Mouse (Mus musculus) CH12.LX (cell line): Measurements from ENCODE around the gene Cldn34b1. TPM values are rescaled to one million over a fixed set of nuclear protein-coding genes. Genes with fewer than 3 reads are reported as not detected.
"Not testable (repeated sequence)": the region's sequence is repeated elsewhere in the genome, so short reads cannot be mapped to it uniquely, and the experiment has no call there.

Experiments used
- DNase-seq: peaks from one replicate; pipeline ENCODE4 v3.0.0-alpha.2; 2013; ENCODE audit errors: extremely low read depth
- H3K27ac ChIP-seq: 2 replicates; pipeline ENCODE4 v1.5.1; 2012; ENCODE audit warnings: low read depth, mild to moderate bottlenecking, control low read depth, moderate library complexity; ENCODE audit not compliant: insufficient read depth
- H3K27me3 ChIP-seq: replicated peaks from 2 replicates; pipeline ENCODE3; 2012; ENCODE audit warnings: inconsistent platforms
- H3K36me3 ChIP-seq, 2 experiments: replicated peaks in 1 of 2; 2 replicates each; pipeline versions ENCODE3 to v1.6.1; 2012; ENCODE audit warnings: inconsistent platforms in 1 of 2, low read length in 1 of 2, mild to moderate bottlenecking in 1 of 2, mixed read lengths in 1 of 2, moderate library complexity in 1 of 2; ENCODE audit not compliant: control insufficient read depth in 1 of 2, insufficient read depth in 1 of 2
- H3K4me1 ChIP-seq, 2 experiments: 2 replicates each; pipeline ENCODE4 v1.6.1; 2012; ENCODE audit warnings: inconsistent platforms in 1 of 2, moderate library complexity in 1 of 2; ENCODE audit not compliant: insufficient read depth in 2 of 2, control insufficient read depth in 1 of 2
- H3K4me2 ChIP-seq: 2 replicates; pipeline ENCODE4 v1.6.1; 2012; ENCODE audit warnings: low read depth, mild to moderate bottlenecking, control low read depth; ENCODE audit not compliant: poor library complexity, insufficient read depth, severe bottlenecking
- H3K4me3 ChIP-seq, 3 experiments: fragments of 150-350 bp in 1 of 3; sonication (generic) in 1 of 3; replicated peaks in 1 of 3; 2 replicates each; pipeline versions ENCODE3 to v1.5.1; 2011 to 2012; ENCODE audit warnings: low read depth in 2 of 3, low read length in 2 of 3, mild to moderate bottlenecking in 2 of 3, moderate library complexity in 2 of 3, control low read depth in 1 of 3, improper control_type of control experiment in 1 of 3, inconsistent platforms in 1 of 3, mixed read lengths in 1 of 3; ENCODE audit not compliant: poor library complexity in 1 of 3
- H3K79me2 ChIP-seq: replicated peaks from 2 replicates; pipeline ENCODE4 v1.6.1; 2012; ENCODE audit warnings: mild to moderate bottlenecking, moderate library complexity; ENCODE audit not compliant: control insufficient read depth, poor library complexity, insufficient read depth, severe bottlenecking; ENCODE audit errors: extremely low read depth
- H3K9ac ChIP-seq: 2 replicates; pipeline ENCODE4 v1.6.1; 2012; ENCODE audit warnings: low read depth, mild to moderate bottlenecking, control low read depth, moderate library complexity; ENCODE audit not compliant: insufficient read depth
- H3K9me3 ChIP-seq: replicated peaks from 2 replicates; pipeline ENCODE3; 2012; ENCODE audit warnings: low read length, inconsistent platforms, mixed read lengths
- dilution Hi-C: fragments of 300-500 bp; cut with MboI; formaldehyde crosslinking; loops from 2 replicates; pipeline ENCODE4 v1.14.3; 2020; ENCODE audit warnings: low sequenced_read_pairs; ENCODE audit not compliant: extremely low pct_unique_long_range_greater_than_20kb, extremely low pct_ligation_motif_present
- in situ Hi-C: fragments of 300-500 bp; cut with MboI; formaldehyde crosslinking; loops from 3 replicates; pipeline ENCODE4 v1.14.3; 2019; ENCODE audit warnings: low sequenced_read_pairs, low pct_ligation_motif_present, low pct_unique_long_range_greater_than_20kb, mixed read lengths
- polyA plus RNA-seq: library from polyadenylated mRNA; unstranded; fragments of >175 nt; gene quantifications from 2 replicates; pipeline ENCODE4 v1.2.1, GENCODE M21; 2012; ENCODE audit warnings: low read depth; ENCODE audit not compliant: insufficient read length
- total RNA-seq, 2 experiments: library from RNA; depleted of rRNA; stranded (reverse); fragments of 300-350 nt in 1 of 2; fragments of >200 nt in 1 of 2; gene quantifications; 2 replicates each; pipeline ENCODE4 v1.2.3; 2012 to 2014

The Cldn34b1 gene
- total RNA-seq (2012; rRNA removed): not detected in 2 replicates
- not detected in 2 replicates for total RNA-seq (2014; rRNA removed)
- polyA plus RNA-seq: not detected in 2 replicates

DNA sequence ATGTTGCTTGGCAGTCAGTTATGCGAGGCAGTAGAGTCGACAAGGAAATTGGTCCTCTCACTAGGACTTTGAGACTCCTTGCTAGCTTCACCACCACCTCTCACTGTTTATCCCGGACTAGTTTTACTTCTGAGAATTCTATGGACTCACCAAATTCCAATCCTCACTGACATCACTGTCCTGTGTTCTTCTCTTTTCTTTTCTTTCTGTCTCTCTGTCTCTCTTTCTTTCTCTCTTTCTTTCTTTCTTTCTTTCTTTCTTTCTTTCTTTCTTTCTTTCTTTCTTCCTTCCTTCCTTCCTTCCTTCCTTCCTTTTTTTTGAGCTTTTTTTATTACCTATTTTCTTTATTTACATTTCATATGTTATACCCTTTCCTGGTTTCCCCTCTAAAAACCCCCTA lies at the start of gene Cldn34b1:
Gene Cldn34b1, minus strand, starts transcription at position 101 of the 400 bp plus-strand sequence.
- H3K79me2 ChIP-seq, H3K27me3 ChIP-seq, H3K36me3 ChIP-seq, H3K9me3 ChIP-seq, H3K4me1 ChIP-seq, dilution Hi-C loops, H3K4me3 ChIP-seq, in situ Hi-C loops, DNase-seq, H3K4me2 ChIP-seq, H3K9ac ChIP-seq, H3K27ac ChIP-seq: not testable (repeated sequence)

DNA sequence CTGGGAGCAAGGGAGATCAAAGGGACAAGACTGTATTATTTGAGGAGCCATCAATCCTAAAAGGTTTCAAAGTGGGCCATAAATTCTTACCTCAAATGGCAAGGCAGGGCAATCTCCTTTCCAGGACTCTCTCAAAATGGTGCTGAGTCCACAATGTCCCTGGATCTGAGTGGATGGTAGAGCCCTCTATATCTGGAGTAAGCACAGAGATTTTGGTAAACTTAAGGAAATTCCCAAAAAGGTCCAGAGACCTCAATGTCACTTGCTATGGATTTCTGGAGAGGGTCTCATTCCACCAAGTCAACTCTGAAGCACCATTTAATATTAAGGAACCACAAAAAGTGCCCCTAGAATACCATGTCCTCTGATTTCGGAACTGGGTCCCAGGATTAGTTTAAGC lies 45.8 kb upstream of the Cldn34b1 start, which contains the start of gene Magea6:
Gene Magea6, minus strand, starts transcription at position 101 of the 400 bp plus-strand sequence.
- in situ Hi-C loops, DNase-seq, H3K4me2 ChIP-seq, dilution Hi-C loops, H3K79me2 ChIP-seq, H3K27me3 ChIP-seq, H3K9ac ChIP-seq, H3K9me3 ChIP-seq, H3K4me1 ChIP-seq, H3K36me3 ChIP-seq, H3K4me3 ChIP-seq, H3K27ac ChIP-seq: not testable (repeated sequence)

Other genes with a start within 250 kb of the Cldn34b1 start
- not detected in 2 replicates for gene Magea6, start 45.7 kb upstream of the Cldn34b1 start, total RNA-seq (2012; rRNA removed)
- gene Magea6, start 45.7 kb upstream of the Cldn34b1 start, total RNA-seq (2014; rRNA removed): not detected in 2 replicates
- not detected in 2 replicates for gene Magea6, start 45.7 kb upstream of the Cldn34b1 start, polyA plus RNA-seq
- not detected in 2 replicates for gene Magea3, start 59.2 kb upstream of the Cldn34b1 start, total RNA-seq (2012; rRNA removed)
- gene Magea3, start 59.2 kb upstream of the Cldn34b1 start, total RNA-seq (2014; rRNA removed): not detected in 2 replicates
- gene Magea3, start 59.2 kb upstream of the Cldn34b1 start, polyA plus RNA-seq: not detected in 2 replicates
- not detected in 2 replicates for gene Magea8, start 105.6 kb upstream of the Cldn34b1 start, total RNA-seq (2012; rRNA removed)
- not detected in 2 replicates for gene Magea8, start 105.6 kb upstream of the Cldn34b1 start, total RNA-seq (2014; rRNA removed)
- not detected in 2 replicates for gene Magea8, start 105.6 kb upstream of the Cldn34b1 start, polyA plus RNA-seq
- gene Magea5, start 172.9 kb upstream of the Cldn34b1 start, total RNA-seq (2012; rRNA removed): not detected in 2 replicates
- not detected in 2 replicates for gene Magea5, start 172.9 kb upstream of the Cldn34b1 start, total RNA-seq (2014; rRNA removed)
- gene Magea5, start 172.9 kb upstream of the Cldn34b1 start, polyA plus RNA-seq: not detected in 2 replicates
- gene Magea1, start 199.5 kb upstream of the Cldn34b1 start, total RNA-seq (2012; rRNA removed): not detected in 2 replicates
- not detected in 2 replicates for gene Magea1, start 199.5 kb upstream of the Cldn34b1 start, total RNA-seq (2014; rRNA removed)
- not detected in 2 replicates for gene Magea1, start 199.5 kb upstream of the Cldn34b1 start, polyA plus RNA-seq
- not detected in 2 replicates for gene Magea2, start 203.4 kb upstream of the Cldn34b1 start, total RNA-seq (2012; rRNA removed)
- not detected in 2 replicates for gene Magea2, start 203.4 kb upstream of the Cldn34b1 start, total RNA-seq (2014; rRNA removed)
- gene Magea2, start 203.4 kb upstream of the Cldn34b1 start, polyA plus RNA-seq: not detected in 2 replicates
- not detected in 2 replicates for gene Cldn34b2, start 238.1 kb upstream of the Cldn34b1 start, total RNA-seq (2012; rRNA removed)
- gene Cldn34b2, start 238.1 kb upstream of the Cldn34b1 start, total RNA-seq (2014; rRNA removed): not detected in 2 replicates
- gene Cldn34b2, start 238.1 kb upstream of the Cldn34b1 start, polyA plus RNA-seq: not detected in 2 replicates